Mouse (Mus musculus) embryonic fibroblast, embryonic 13.5 days (primary cell): Measurements from ENCODE around the gene Smagp. TPM values are rescaled to one million over a fixed set of nuclear protein-coding genes. Genes with fewer than 3 reads are reported as not detected.

Source experiments
- H3K27ac ChIP-seq: 2 replicates; pipeline ENCODE4 v1.5.1; 2012; ENCODE audit warnings: low read length, control low read depth, inconsistent platforms; ENCODE audit not compliant: insufficient read depth
- H3K4me1 ChIP-seq: 2 replicates; pipeline ENCODE4 v1.6.1; 2011; ENCODE audit warnings: low read length; ENCODE audit not compliant: control insufficient read depth, insufficient read depth
- H3K4me3 ChIP-seq: 2 replicates; pipeline ENCODE4 v1.5.1; 2011; ENCODE audit warnings: mild to moderate bottlenecking, control low read depth, low read length; ENCODE audit not compliant: insufficient read depth
- CTCF ChIP-seq: IDR thresholded peaks from 2 replicates; pipeline ENCODE4 v1.5.1; 2011; ENCODE audit warnings: mild to moderate bottlenecking, control low read depth, low read length, moderate library complexity, borderline replicate concordance; ENCODE audit not compliant: insufficient read depth
- POLR2A ChIP-seq: IDR thresholded peaks from 2 replicates; pipeline ENCODE4 v1.6.1; 2011; ENCODE audit warnings: low read depth, mild to moderate bottlenecking, control low read depth, low read length, moderate library complexity
- polyA plus RNA-seq: library from polyadenylated mRNA; stranded (reverse); fragments of >200 nt; gene quantifications from 2 replicates; pipeline ENCODE4 v1.2.4, GENCODE M21; 2011; ENCODE audit warnings: low read depth; ENCODE audit not compliant: missing spikeins, insufficient read length

Smagp gene
- polyA plus RNA-seq, 1 experiment, result not detected

DNA sequence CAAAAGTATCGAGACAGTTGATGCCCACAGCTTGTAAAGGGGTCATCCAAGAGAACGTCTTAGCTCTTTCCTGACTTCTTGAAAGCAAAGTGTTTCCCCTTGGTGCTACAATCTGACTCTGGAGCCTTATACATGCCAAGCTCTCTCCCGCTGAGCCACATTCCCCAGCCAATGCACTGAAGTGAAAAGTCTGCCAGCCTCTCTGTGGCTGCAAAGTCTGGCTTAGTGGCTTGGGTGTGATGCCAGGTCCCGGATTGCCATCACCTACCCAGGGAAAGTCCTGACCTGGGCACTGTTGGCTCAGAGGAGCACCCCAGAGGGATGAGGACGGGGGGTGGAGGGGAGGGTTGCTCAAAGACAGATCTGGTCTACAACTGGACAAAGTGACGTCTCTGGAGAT is 59.9 kb downstream of the Smagp start:
- no peak overlapping the region for H3K4me3 ChIP-seq
- no peak for TF ChIP-seq CTCF
- no peak for TF ChIP-seq POLR2A
- no peaks in the 10 kb centered on the region for H3K4me1 ChIP-seq
- no peak overlapping the region for H3K27ac ChIP-seq

DNA sequence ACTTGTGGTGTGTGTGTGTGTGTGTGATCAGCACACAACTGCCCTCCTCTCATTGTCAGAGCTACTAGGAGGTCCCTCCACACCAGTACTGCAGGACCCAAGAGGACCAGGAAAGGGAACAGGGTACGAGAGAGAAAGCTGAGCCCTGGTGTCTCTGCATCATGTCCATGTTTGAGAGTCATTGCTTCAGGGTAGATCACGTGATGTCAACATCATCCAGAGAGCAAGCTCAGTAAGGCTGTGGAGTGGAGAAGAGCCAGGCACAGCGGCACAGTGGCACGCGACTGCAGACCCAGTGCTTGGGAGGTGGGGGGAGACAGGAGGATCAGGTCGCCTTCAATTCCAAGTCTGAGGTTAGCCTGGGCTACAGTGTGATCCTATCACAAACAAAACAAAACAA is 60.3 kb downstream of the Smagp start:
- Histone ChIP-seq H3K4me1 (no peaks in the 10 kb centered on the region), H3K27ac (no peak overlapping the region), H3K4me3 (no peak overlapping the region)
- TF ChIP-seq CTCF, result no peak
- no peak for TF ChIP-seq POLR2A

DNA sequence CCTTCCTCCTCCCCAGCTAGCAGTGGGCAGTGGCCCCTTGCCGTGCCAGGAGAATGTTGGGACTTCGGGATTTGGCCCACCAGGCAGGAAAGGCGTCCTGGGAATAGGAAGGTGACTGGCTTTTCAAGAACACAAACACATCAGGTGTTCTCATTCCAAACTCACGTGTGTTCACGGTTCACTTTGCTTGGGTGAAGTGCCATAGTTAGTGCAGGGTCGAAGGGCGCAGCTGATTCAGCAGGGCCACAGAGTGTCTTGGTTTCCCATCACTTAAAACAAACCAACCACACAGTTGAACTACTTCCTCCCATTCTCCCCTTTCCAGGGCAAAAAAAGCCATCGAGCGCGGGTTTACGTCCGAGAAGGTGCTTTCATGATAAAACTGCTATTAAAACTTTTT is 61.4 kb downstream of the Smagp start:
- H3K4me3 ChIP-seq, result no peak overlapping the region
- TF ChIP-seq CTCF (no peak), POLR2A (no peak)
- H3K4me1 ChIP-seq, result no peaks in the 10 kb centered on the region
- no peak overlapping the region for H3K27ac ChIP-seq

DNA sequence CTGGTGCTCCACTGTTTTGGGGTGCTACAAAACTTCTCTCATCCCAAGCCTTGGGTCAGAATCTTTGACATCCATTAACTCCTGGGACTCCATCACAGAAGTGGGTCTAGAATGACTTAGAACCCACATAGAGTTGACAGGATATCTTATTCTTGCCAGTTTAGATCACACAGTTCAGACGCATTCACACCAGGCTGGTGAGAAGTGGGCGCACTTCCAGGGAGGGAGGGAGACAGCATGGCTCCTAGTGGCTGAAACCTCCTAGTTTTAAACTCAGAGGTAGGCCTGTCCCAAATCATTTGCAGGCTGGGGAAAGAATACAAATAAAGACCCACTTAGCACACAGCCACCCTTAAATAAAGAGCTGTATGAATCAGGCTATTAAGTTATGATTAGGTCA is 62.4 kb downstream of the Smagp start:
- Histone ChIP-seq H3K27ac (no peak overlapping the region), H3K4me3 (no peak overlapping the region), H3K4me1 (no peaks in the 10 kb centered on the region)
- TF ChIP-seq CTCF, result no peak
- no peak for TF ChIP-seq POLR2A

DNA sequence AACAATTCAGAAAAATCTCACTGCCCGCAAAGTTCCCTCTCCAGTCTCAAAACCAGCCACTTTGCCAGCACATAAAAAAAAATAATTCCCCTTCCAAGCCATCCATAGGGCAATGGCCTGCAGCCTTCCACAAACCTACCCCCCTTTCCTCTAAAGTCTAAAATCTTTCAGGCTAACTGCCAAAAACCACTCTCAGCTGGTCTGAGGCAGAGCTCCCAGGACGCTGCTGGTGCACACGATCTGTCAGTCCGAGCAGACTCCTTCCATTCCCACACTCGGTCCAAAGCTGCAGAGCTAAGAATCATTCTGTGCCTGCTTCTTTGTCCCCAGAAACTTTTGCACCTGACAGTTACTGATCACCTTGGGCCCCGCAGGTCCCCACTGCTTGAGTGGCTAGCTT is 62.8 kb downstream of the Smagp start:
- Histone ChIP-seq H3K27ac (no peak overlapping the region), H3K4me3 (no peak overlapping the region), H3K4me1 (no peaks in the 10 kb centered on the region)
- TF ChIP-seq POLR2A (no peak), CTCF (no peak)

Other genes starting within 250 kb of the Smagp start
- gene Gm5475, start 214.8 kb downstream of the Smagp start, polyA plus RNA-seq, result not detected in 2 replicates
- 40.3 and 48.5 TPM in 2 replicates for gene Slc11a2, start 211.9 kb downstream of the Smagp start, polyA plus RNA-seq
- gene Letmd1, start 167.9 kb downstream of the Smagp start, polyA plus RNA-seq, result 22.6 and 27.4 TPM in 2 replicates
- gene Csrnp2, start 141.5 kb downstream of the Smagp start, polyA plus RNA-seq, result 9.3 and 10.8 TPM in 2 replicates
- 15.6 and 20.3 TPM in 2 replicates for gene Tfcp2, start 84.9 kb downstream of the Smagp start, polyA plus RNA-seq
- 12.8 and 16.9 TPM in 2 replicates for gene Pou6f1, start 37.0 kb downstream of the Smagp start, polyA plus RNA-seq
- gene Dazap2, start 21.6 kb downstream of the Smagp start, polyA plus RNA-seq, result 103 and 126 TPM in 2 replicates
- gene Bin2, start 32.6 kb upstream of the Smagp start, polyA plus RNA-seq, result 1.2 TPM in 1 of 2 replicates, not detected in the other
- 2.4 and 3.4 TPM in 2 replicates for gene Cela1, start 51.0 kb upstream of the Smagp start, polyA plus RNA-seq
- gene Galnt6, start 92.4 kb upstream of the Smagp start, polyA plus RNA-seq, result not detected in 2 replicates
- gene Slc4a8, start 124.8 kb upstream of the Smagp start, polyA plus RNA-seq, result 1.2 and 2.9 TPM in 2 replicates
- 0.09 TPM in 1 of 2 replicates, not detected in the other for gene Scn8a, start 232.9 kb upstream of the Smagp start, polyA plus RNA-seq